Mouse (Mus musculus): Measurements from ENCODE around the gene Ccl9. TPM values are rescaled to one million over a fixed set of nuclear protein-coding genes. Genes with fewer than 3 reads are reported as not detected.
A peak's percentile ranks its signal among the peaks of the same experiment; 100 is the strongest.

Gene Ccl9
- total RNA-seq, 1 experiment, result 0.18 TPM

DNA sequence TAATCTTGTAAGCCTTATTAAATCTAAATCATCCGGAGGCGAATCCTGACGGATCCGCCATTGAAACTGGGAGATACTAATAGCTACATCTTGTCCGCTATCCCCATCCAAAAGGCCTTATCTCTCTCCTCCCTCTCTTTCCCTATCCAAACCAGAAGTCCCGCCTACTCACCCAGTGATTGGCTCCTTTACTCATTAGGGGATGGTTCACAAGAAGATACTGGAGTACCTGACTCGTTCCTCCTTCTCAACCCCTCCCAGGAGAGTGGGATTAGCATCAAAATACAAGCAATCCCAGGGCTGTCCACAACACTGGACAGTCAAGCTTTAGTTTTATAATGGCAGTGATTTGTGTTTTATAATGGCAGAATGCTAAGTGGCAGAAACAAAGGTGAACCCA lies 11.1 kb downstream of the Ccl9 start:
- no peaks in the 10 kb centered on the region for H3K36me3 ChIP-seq (ENCODE audit: control insufficient read depth, insufficient read depth, low read length, poor library complexity, severe bottlenecking)
- no peaks in the 10 kb centered on the region for H3K9me3 ChIP-seq (ENCODE audit: control insufficient read depth, insufficient read depth, low read depth, low read length)
- in situ Hi-C loops (cut with MboI; ENCODE audit: low sequenced_read_pairs in 2 of 2, unreplicated experiment in 2 of 2), result loop anchor here in 1 of 2 experiments (25.0 kb wide), 1 partner anchor 170 kb away; the partner anchor contains the start of gene Wfdc21
- H3K27ac ChIP-seq (ENCODE audit: insufficient read depth, low read depth, low read length, poor library complexity, severe bottlenecking), result no peak overlapping the region
- TF ChIP-seq CHD2 (IDR thresholded peaks at IDR 0.05; ENCODE audit: low read depth, low read length) (no peak), ZNF384 (IDR thresholded peaks at IDR 0.05; ENCODE audit: low read depth, low read length) (no peak), MAFK (IDR thresholded peaks at IDR 0.05; ENCODE audit: insufficient read depth, low read depth, low read length) (no peak), ZC3H11A (IDR thresholded peaks at IDR 0.05; ENCODE audit: borderline replicate concordance, low read depth, low read length) (no peak), HCFC1 (IDR thresholded peaks at IDR 0.05; ENCODE audit: borderline replicate concordance, insufficient read depth, low read length) (no peak)
- H3K4me3 ChIP-seq (ENCODE audit: insufficient read depth in 1 of 2, low read depth in 1 of 2, low read length in 2 of 2, poor library complexity in 1 of 2, severe bottlenecking in 1 of 2), result peak overlapping the region in 1 of 2 experiments; percentile 6; a peak in 1 of 4 replicates
- no peaks in the 10 kb centered on the region for H3K4me1 ChIP-seq (ENCODE audit: control insufficient read depth in 2 of 2, insufficient read depth in 2 of 2, low read length in 2 of 2, poor library complexity in 1 of 2)
- no peak overlapping the region for H3K9ac ChIP-seq (ENCODE audit: insufficient read depth, low read depth, low read length, poor library complexity, severe bottlenecking)
- DNase-seq (ENCODE audit: low read depth, low spot score), result peak; percentile 19

DNA sequence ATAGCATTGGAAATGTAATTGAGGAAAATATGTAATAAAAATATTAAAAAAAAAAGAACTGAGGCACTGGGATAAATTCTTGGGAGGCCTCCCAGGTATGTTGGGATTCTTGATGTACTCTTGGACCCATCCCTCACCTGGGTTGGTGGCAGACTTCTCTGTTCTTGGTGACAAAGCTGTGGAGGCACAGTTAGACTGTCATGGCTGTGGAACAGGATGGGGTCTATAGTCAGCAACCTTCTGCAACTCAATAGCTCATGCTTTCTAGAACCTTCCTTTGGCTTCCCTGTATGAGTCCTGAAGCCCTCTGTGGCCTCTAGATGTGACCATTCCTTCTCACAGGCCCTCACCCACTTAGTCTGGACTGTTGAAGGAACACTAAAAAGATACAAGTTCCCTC lies 11.8 kb downstream of the Ccl9 start:
- H3K4me3 ChIP-seq (ENCODE audit: insufficient read depth in 1 of 2, low read depth in 1 of 2, low read length in 2 of 2, poor library complexity in 1 of 2, severe bottlenecking in 1 of 2), result no peak overlapping the region
- no peak for DNase-seq (ENCODE audit: low read depth, low spot score)
- no peaks in the 10 kb centered on the region for H3K9me3 ChIP-seq (ENCODE audit: control insufficient read depth, insufficient read depth, low read depth, low read length)
- no peak overlapping the region for H3K27ac ChIP-seq (ENCODE audit: insufficient read depth, low read depth, low read length, poor library complexity, severe bottlenecking)
- TF ChIP-seq HCFC1 (IDR thresholded peaks at IDR 0.05; ENCODE audit: borderline replicate concordance, insufficient read depth, low read length) (no peak), MAFK (IDR thresholded peaks at IDR 0.05; ENCODE audit: insufficient read depth, low read depth, low read length) (no peak), ZNF384 (IDR thresholded peaks at IDR 0.05; ENCODE audit: low read depth, low read length) (no peak), CHD2 (IDR thresholded peaks at IDR 0.05; ENCODE audit: low read depth, low read length) (no peak), ZC3H11A (IDR thresholded peaks at IDR 0.05; ENCODE audit: borderline replicate concordance, low read depth, low read length) (no peak)
- H3K4me1 ChIP-seq (ENCODE audit: control insufficient read depth in 2 of 2, insufficient read depth in 2 of 2, low read length in 2 of 2, poor library complexity in 1 of 2), result no peaks in the 10 kb centered on the region
- no peaks in the 10 kb centered on the region for H3K36me3 ChIP-seq (ENCODE audit: control insufficient read depth, insufficient read depth, low read length, poor library complexity, severe bottlenecking)
- in situ Hi-C loops (cut with MboI; ENCODE audit: low sequenced_read_pairs in 2 of 2, unreplicated experiment in 2 of 2), result loop anchor here in 1 of 2 experiments (25.0 kb wide), 1 partner anchor 171 kb away; the partner anchor contains the start of gene Wfdc21
- no peak overlapping the region for H3K9ac ChIP-seq (ENCODE audit: insufficient read depth, low read depth, low read length, poor library complexity, severe bottlenecking)

GRCm38 (mm10) chr11:83563754-83564153 lies 14.7 kb downstream of the Ccl9 start:
- Histone ChIP-seq H3K27ac (ENCODE audit: insufficient read depth, low read depth, low read length, poor library complexity, severe bottlenecking) (no peak overlapping the region), H3K4me1 (ENCODE audit: control insufficient read depth in 2 of 2, insufficient read depth in 2 of 2, low read length in 2 of 2, poor library complexity in 1 of 2) (no peaks in the 10 kb centered on the region), H3K9ac (ENCODE audit: insufficient read depth, low read depth, low read length, poor library complexity, severe bottlenecking) (no peak overlapping the region), H3K36me3 (ENCODE audit: control insufficient read depth, insufficient read depth, low read length, poor library complexity, severe bottlenecking) (no peaks in the 10 kb centered on the region), H3K4me3 (ENCODE audit: insufficient read depth in 1 of 2, low read depth in 1 of 2, low read length in 2 of 2, poor library complexity in 1 of 2, severe bottlenecking in 1 of 2) (no peak overlapping the region), H3K9me3 (ENCODE audit: control insufficient read depth, insufficient read depth, low read depth, low read length) (no peaks in the 10 kb centered on the region)
- DNase-seq (ENCODE audit: low read depth, low spot score), result no peak
- TF ChIP-seq HCFC1 (IDR thresholded peaks at IDR 0.05; ENCODE audit: borderline replicate concordance, insufficient read depth, low read length) (no peak), CHD2 (IDR thresholded peaks at IDR 0.05; ENCODE audit: low read depth, low read length) (no peak), ZC3H11A (IDR thresholded peaks at IDR 0.05; ENCODE audit: borderline replicate concordance, low read depth, low read length) (no peak), MAFK (IDR thresholded peaks at IDR 0.05; ENCODE audit: insufficient read depth, low read depth, low read length) (no peak), ZNF384 (IDR thresholded peaks at IDR 0.05; ENCODE audit: low read depth, low read length) (no peak)
- in situ Hi-C loops (cut with MboI; ENCODE audit: low sequenced_read_pairs in 2 of 2, unreplicated experiment in 2 of 2), result loop anchor here (5.0 to 25.0 kb wide), 2 partner anchors 169 to 174 kb away; partner anchors contain the start of gene Wfdc21 (in 1 of the 2)

GRCm38 (mm10) chr11:83562311-83562887 lies 16.0 kb downstream of the Ccl9 start:
- no peaks in the 10 kb centered on the region for H3K4me1 ChIP-seq (ENCODE audit: control insufficient read depth in 2 of 2, insufficient read depth in 2 of 2, low read length in 2 of 2, poor library complexity in 1 of 2)
- H3K9ac ChIP-seq (ENCODE audit: insufficient read depth, low read depth, low read length, poor library complexity, severe bottlenecking), result no peak overlapping the region
- H3K9me3 ChIP-seq (ENCODE audit: control insufficient read depth, insufficient read depth, low read depth, low read length), result no peaks in the 10 kb centered on the region
- no peak for DNase-seq (ENCODE audit: low read depth, low spot score)
- H3K4me3 ChIP-seq (ENCODE audit: insufficient read depth in 1 of 2, low read depth in 1 of 2, low read length in 2 of 2, poor library complexity in 1 of 2, severe bottlenecking in 1 of 2), result no peak overlapping the region
- in situ Hi-C loops (cut with MboI; ENCODE audit: low sequenced_read_pairs in 2 of 2, unreplicated experiment in 2 of 2), result loop anchor here (5.0 to 25.0 kb wide), 2 partner anchors 170 to 175 kb away; partner anchors contain the start of gene Wfdc21 (in 1 of the 2)
- no peaks in the 10 kb centered on the region for H3K36me3 ChIP-seq (ENCODE audit: control insufficient read depth, insufficient read depth, low read length, poor library complexity, severe bottlenecking)
- H3K27ac ChIP-seq (ENCODE audit: insufficient read depth, low read depth, low read length, poor library complexity, severe bottlenecking), result no peak overlapping the region
- TF ChIP-seq CHD2 (IDR thresholded peaks at IDR 0.05; ENCODE audit: low read depth, low read length), result no peak
- TF ChIP-seq MAFK (IDR thresholded peaks at IDR 0.05; ENCODE audit: insufficient read depth, low read depth, low read length), result no peak
- TF ChIP-seq HCFC1 (IDR thresholded peaks at IDR 0.05; ENCODE audit: borderline replicate concordance, insufficient read depth, low read length), result no peak
- TF ChIP-seq ZC3H11A (IDR thresholded peaks at IDR 0.05; ENCODE audit: borderline replicate concordance, low read depth, low read length), result no peak
- TF ChIP-seq ZNF384 (IDR thresholded peaks at IDR 0.05; ENCODE audit: low read depth, low read length), result no peak

All from ES-E14 (cell line).